7 mouse cellular contexts compared by ENCODE assay signal in the genomic region with DNA sequence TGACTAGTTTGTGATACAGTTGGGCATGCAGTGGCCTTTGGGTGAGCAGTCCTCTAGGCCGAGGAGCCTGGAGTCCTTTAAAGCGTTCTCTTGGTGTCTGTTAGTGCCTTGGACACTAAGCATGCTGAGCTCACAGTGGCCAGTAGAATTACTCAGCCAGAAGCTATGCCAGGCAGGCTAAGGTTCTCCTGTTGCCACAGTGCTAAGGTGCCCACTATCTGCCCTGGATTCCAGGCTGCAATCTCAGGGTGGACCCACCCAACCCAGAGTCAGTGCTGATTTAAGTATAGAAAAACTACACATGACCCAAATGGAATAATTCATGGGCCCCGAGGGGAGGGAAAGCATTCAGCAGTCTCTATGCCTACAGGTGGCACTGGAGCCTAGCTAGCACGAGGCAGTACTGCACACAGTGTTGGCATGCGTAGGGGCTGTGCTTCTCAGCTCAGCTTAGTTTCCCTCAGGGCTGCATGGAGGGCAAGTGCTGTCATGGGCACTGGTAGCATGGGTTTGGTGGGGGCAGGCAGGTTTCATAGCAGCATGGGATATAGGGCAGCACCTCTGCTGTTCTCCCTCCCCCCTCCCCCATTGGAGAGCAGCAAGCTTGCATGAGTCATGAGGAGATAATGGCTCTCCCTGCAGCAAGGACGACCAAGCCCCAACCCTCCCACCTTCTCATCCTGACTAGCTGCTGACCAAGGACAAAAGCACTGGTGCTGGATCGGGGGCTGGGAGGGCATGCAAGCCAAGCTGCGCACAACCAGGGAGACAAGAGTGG. TPM values are rescaled to one million over a fixed set of nuclear protein-coding genes. Genes with fewer than 3 reads are reported as not detected.
DNase-seq lines count a peak whose midpoint lies in the region; ATAC-seq lines count a peak whose summit lies in the region.

No protein-coding gene starts in this region.

- WGBS in heart, embryonic 16.5 days = 51% methylated on average over 8 of the region's 8 CpGs

- DNase-seq in retina, postnatal 1 day = peak; percentile 43
- no peak for DNase-seq in retina, embryonic 14.5 days (ENCODE audit: low spot score)
- DNase-seq in brain, adult 2 months (ENCODE audit: low read depth, low spot score) = peak; percentile 69
- peak; percentile 34 to 50 for DNase-seq in kidney, postnatal 25 days
- DNase-seq in right cerebral cortex, postnatal 14 days = peak; percentile 38
- no peak for DNase-seq in B cell, adult 2 months

- no peak overlapping the region; the same call in 1 of the 2 replicates for H3K27ac ChIP-seq in heart, embryonic 16.5 days (ENCODE audit: low read length)

- ATAC-seq in heart, embryonic 16.5 days (replicated peaks; ENCODE audit: extremely low read depth, insufficient read depth, low FRiP score) = peak; percentile 64

- H3K4me2 ChIP-seq in heart, embryonic 16.5 days (ENCODE audit: low read depth, low read length) = no peak overlapping the region

- no peaks in the 10 kb centered on the region for H3K27me3 ChIP-seq in heart, embryonic 16.5 days (ENCODE audit: control insufficient read depth, insufficient read depth, low read length)

- peaks cover 10% of the 10 kb centered on the region for H3K4me1 ChIP-seq in heart, embryonic 16.5 days (ENCODE audit: control insufficient read depth, insufficient read depth, low read length)

- H3K9me3 ChIP-seq in heart, embryonic 16.5 days (replicated peaks; ENCODE audit: control insufficient read depth, low read length) = no peaks in the 10 kb centered on the region

- peaks cover 5% of the 10 kb centered on the region; the same call in 1 of the 2 replicates for H3K36me3 ChIP-seq in heart, embryonic 16.5 days (ENCODE audit: control insufficient read depth, insufficient read depth)

- H3K4me3 ChIP-seq in heart, embryonic 16.5 days (ENCODE audit: low read length) = no peak overlapping the region

- no peak overlapping the region for H3K9ac ChIP-seq in heart, embryonic 16.5 days (ENCODE audit: low read length)

RNA-seq across cellular contexts. Expression of gene Psmg4, which starts 29.8 kb away (rescaled TPM):
- polyA plus RNA-seq in heart, embryonic 16.5 days (2015; fragmentation: Nextera tagmentation; extraction: Ambion mirVana) = 65.3 and 74.1 TPM in 2 replicates

Comparison
In these comparisons a context has a peak if more than half of its experiments do, and no peak if none do; other contexts are left out.
1. DNase-seq: peak in retina, postnatal 1 day (single experiment), brain, adult 2 months (single experiment), kidney, postnatal 25 days (2 of 2) and right cerebral cortex, postnatal 14 days (single experiment); none in retina, embryonic 14.5 days (single experiment) and B cell, adult 2 months (0 of 2).